Mouse (Mus musculus): ENCODE measurements around the gene Tnrc18.

- no peak for TF ChIP-seq CTCF (IDR thresholded peaks at IDR 0.05; ENCODE audit: low read depth, low read length)
- TF ChIP-seq POLR2A (IDR thresholded peaks at IDR 0.05; ENCODE audit: extremely low read depth, insufficient read depth, low read length), result no peak
These were observed 48.9 kb downstream of the Tnrc18 start for GRCm38 (mm10) chr5:142768352-142769267.
